Comparison of ENCODE assay signal across 9 mouse cellular contexts in the genomic region with DNA sequence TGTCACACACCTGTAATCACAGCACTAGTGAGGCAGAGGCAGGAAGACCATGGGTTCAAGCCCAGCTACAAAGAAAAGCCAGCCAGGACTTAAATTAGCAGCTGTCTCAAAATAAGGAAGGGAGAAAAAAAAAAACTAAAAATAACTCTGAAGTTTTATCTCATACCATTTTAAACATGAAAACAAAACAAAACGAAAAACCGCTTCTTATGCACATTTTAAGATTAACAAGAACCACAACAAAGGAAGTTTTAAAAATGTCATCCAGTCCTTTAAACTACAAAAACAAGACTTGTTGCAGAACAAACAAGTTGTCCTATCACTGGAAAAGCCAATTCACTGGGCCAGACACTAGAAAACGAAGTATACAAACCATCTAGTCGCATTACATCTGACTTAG. TPM values are rescaled to one million over a fixed set of nuclear protein-coding genes. Genes with fewer than 3 reads are reported as not detected.
DNase-seq lines count a peak whose midpoint lies in the region; ATAC-seq lines count a peak whose summit lies in the region.
"Had no signal": no experiment of that assay in that cellular context is flagged by ENCODE, and none has a peak within 500 bp of the region (broad histone marks: within the 10 kb centered on the region; RNA-seq: fewer than 3 reads in every experiment).

No protein-coding gene starts in this region.

- ATAC-seq in midbrain, embryonic 13.5 days = no peak
- ATAC-seq in limb, embryonic 12.5 days (ENCODE audit: insufficient number of reproducible peaks, insufficient read depth, low FRiP score, low TSS enrichment, low read depth) = no peak

- H3K4me2 ChIP-seq in midbrain, embryonic 13.5 days (replicated peaks) = peak overlapping the region; percentile 92
- H3K4me2 ChIP-seq in limb, embryonic 12.5 days = peak overlapping the region; percentile 98

- H3K9me3 ChIP-seq in heart, embryonic 10.5 days = no peaks in the 10 kb centered on the region
- H3K9me3 ChIP-seq in midbrain, embryonic 13.5 days = no peaks in the 10 kb centered on the region
- H3K9me3 ChIP-seq in midbrain, embryonic 10.5 days (replicated peaks) = no peaks in the 10 kb centered on the region
- no peaks in the 10 kb centered on the region for H3K9me3 ChIP-seq in limb, embryonic 12.5 days

- intact Hi-C loops in heart, postnatal 10 days (cut with DNase I) = loop anchor here (5.0 kb wide), 2 partner anchors 73 to 142 kb away; partner anchors contain the start of genes Cir1, Scrn3 and Wipf1

- no peak overlapping the region for H3K27ac ChIP-seq in heart, embryonic 10.5 days
- H3K27ac ChIP-seq in midbrain, embryonic 13.5 days = no peak overlapping the region
- H3K27ac ChIP-seq in midbrain, embryonic 10.5 days (replicated peaks) = no peak overlapping the region
- no peak overlapping the region for H3K27ac ChIP-seq in limb, embryonic 12.5 days

- H3K36me3 ChIP-seq in heart, embryonic 10.5 days = no peaks in the 10 kb centered on the region
- 0 out of 2 replicates have a peak, but pooled peaks cover 2% of the 10 kb centered on the region for H3K36me3 ChIP-seq in midbrain, embryonic 13.5 days
- H3K36me3 ChIP-seq in midbrain, embryonic 10.5 days = no peaks in the 10 kb centered on the region
- H3K36me3 ChIP-seq in limb, embryonic 12.5 days = no peaks in the 10 kb centered on the region
- H3K36me3 ChIP-seq in splenic B cell, adult 2 months (ENCODE audit: control insufficient read depth, insufficient read depth, low read length, poor library complexity, severe bottlenecking) = peaks cover 5% of the 10 kb centered on the region; the same call in 1 of the 2 replicates

- peaks cover 14% of the 10 kb centered on the region for H3K4me1 ChIP-seq in heart, embryonic 10.5 days
- peaks cover 6% of the 10 kb centered on the region for H3K4me1 ChIP-seq in midbrain, embryonic 13.5 days (replicated peaks)
- peaks cover 15% of the 10 kb centered on the region for H3K4me1 ChIP-seq in midbrain, embryonic 10.5 days
- peaks cover 6% of the 10 kb centered on the region for H3K4me1 ChIP-seq in limb, embryonic 12.5 days (replicated peaks)

- no peak overlapping the region for H3K9ac ChIP-seq in midbrain, embryonic 13.5 days (replicated peaks)
- no peak overlapping the region for H3K9ac ChIP-seq in limb, embryonic 12.5 days (replicated peaks)

- DNase-seq in heart, embryonic 10.5 days (ENCODE audit: low spot score) = no peak
- DNase-seq in heart, postnatal 10 days = no peak
- DNase-seq in midbrain, embryonic 10.5 days (ENCODE audit: low spot score) = no peak
- peak; percentile 29 for DNase-seq in splenic B cell, adult 2 months (ENCODE audit: low read depth, low spot score)
- no peak for DNase-seq in left cerebral cortex, adult 11 months (ENCODE audit: low spot score)
- DNase-seq in layer of hippocampus, adult 9-10 months (ENCODE audit: low spot score) = no peak
- DNase-seq: layer of hippocampus, postnatal 36 days had no signal

- peak overlapping the region; percentile 79; the same call in 1 of the 2 replicates for H3K4me3 ChIP-seq in heart, embryonic 10.5 days
- peak overlapping the region; percentile 74; the same call in 1 of the 2 replicates for H3K4me3 ChIP-seq in midbrain, embryonic 13.5 days (replicated peaks)
- no peak overlapping the region for H3K4me3 ChIP-seq in midbrain, embryonic 10.5 days
- H3K4me3 ChIP-seq in limb, embryonic 12.5 days (replicated peaks) = peak overlapping the region; percentile 65; the same call in 1 of the 2 replicates

- WGBS in heart, embryonic 10.5 days = 73% methylated on average over 4 of the region's 4 CpGs
- 91% methylated on average over 4 of the region's 4 CpGs for WGBS in midbrain, embryonic 13.5 days
- WGBS in midbrain, embryonic 10.5 days = 90% methylated on average over 4 of the region's 4 CpGs
- 83% methylated on average over 4 of the region's 4 CpGs for WGBS in limb, embryonic 12.5 days

- no peaks in the 10 kb centered on the region for H3K27me3 ChIP-seq in heart, embryonic 10.5 days (ENCODE audit: insufficient read depth, poor library complexity, severe bottlenecking)
- H3K27me3 ChIP-seq in midbrain, embryonic 13.5 days = 0 out of 2 replicates have a peak, but pooled peaks cover 5% of the 10 kb centered on the region
- peaks cover 21% of the 10 kb centered on the region for H3K27me3 ChIP-seq in midbrain, embryonic 10.5 days (ENCODE audit: low read depth, poor library complexity, severe bottlenecking)
- H3K27me3 ChIP-seq in limb, embryonic 12.5 days = peaks cover 3% of the 10 kb centered on the region; the same call in 1 of the 2 replicates
- no peaks in the 10 kb centered on the region for H3K27me3 ChIP-seq in splenic B cell, adult 2 months (ENCODE audit: control insufficient read depth, insufficient read depth, low read length, poor library complexity, severe bottlenecking)

RNA-seq across cellular contexts. Expression of gene Gpr155, which starts 1.2 kb away (rescaled TPM):
- polyA plus RNA-seq in heart, embryonic 10.5 days (2016; fragmentation: Nextera tagmentation; extraction: Ambion mirVana) = 3.5 and 4.7 TPM in 2 replicates
- 10 to 100 TPM in 1 of 2 experiments, 1 to 10 TPM in 1; 8.4 to 10.1 TPM for total RNA-seq in heart, postnatal 10 days (2021)
- 9.7 and 10.2 TPM in 2 replicates for polyA plus RNA-seq in midbrain, embryonic 13.5 days (2015; fragmentation: Nextera tagmentation; extraction: Ambion mirVana)
- 1.7 and 2.3 TPM in 2 replicates for polyA plus RNA-seq in midbrain, embryonic 10.5 days (2016; fragmentation: Nextera tagmentation; extraction: Ambion mirVana)
- 5.8 and 6.1 TPM in 2 replicates for polyA plus RNA-seq in limb, embryonic 12.5 days (2016; fragmentation: Nextera tagmentation; extraction: Ambion mirVana)
